Mouse (Mus musculus): ENCODE results near the gene Atp8a2. TPM values are rescaled to one million over a fixed set of nuclear protein-coding genes. Genes with fewer than 3 reads are reported as not detected.
"Not testable (repeated sequence)": the region's sequence is repeated elsewhere in the genome, so short reads cannot be mapped to it uniquely, and the experiment has no call there.

Atp8a2 gene
- polyA plus RNA-seq, 1 experiment = 0.36 TPM

DNA sequence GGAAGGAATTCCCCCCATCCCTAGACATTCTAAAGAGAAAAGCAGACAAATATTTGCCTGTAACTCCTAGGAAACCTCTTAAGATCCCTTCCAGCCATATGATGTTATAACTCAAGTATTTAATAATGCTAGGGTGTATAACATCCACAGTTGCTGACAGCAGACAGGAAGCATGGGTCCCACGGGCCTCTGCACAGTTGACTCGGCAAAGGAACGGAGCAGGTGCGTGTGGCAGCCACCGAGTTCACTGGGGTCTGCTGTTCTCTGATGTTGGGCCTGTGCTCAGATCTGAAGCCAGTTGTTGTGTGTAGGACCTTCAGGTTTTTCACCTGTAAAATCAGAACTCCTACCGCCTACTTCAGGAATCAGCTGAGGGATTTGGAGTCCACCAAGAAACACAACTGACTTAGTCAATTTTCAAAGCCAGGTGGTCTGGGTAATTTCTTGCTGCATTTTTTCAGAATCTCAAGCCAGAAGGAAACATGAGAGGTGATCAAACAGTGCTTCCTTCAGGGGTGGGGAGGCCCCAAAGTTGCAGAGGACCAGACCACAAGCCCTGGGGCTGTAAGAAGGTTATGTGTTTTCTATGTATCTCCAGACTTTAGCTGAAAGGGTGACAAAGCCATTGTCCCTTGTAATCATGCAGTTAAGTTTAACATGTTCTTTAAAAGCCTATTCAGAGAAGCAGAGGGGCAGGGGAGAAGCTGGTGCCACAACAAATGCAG lies 338.3 kb downstream of the Atp8a2 start:
- no peak for DNase-seq
- no peak for TF ChIP-seq CTCF (conservative IDR thresholded peaks at IDR 0.05; ENCODE audit: insufficient read depth, insufficient read length, low read depth, low read length)
- TF ChIP-seq POLR2A (IDR thresholded peaks at IDR 0.05; ENCODE audit: low read depth, low read length) = no peak
- WGBS = 75% methylated on average over 6 of the region's 6 CpGs
- H3K27ac ChIP-seq (ENCODE audit: insufficient read depth, low read depth, low read length) = no peak overlapping the region
- no peaks in the 10 kb centered on the region for H3K4me1 ChIP-seq (ENCODE audit: control insufficient read depth, insufficient read depth, low read length)
- no peaks in the 10 kb centered on the region for H3K36me3 ChIP-seq (ENCODE audit: control insufficient read depth, insufficient read depth, low read length)
- H3K4me3 ChIP-seq (ENCODE audit: insufficient read depth, low read depth, low read length) = no peak overlapping the region
- H3K27me3 ChIP-seq (replicated peaks; ENCODE audit: control insufficient read depth, insufficient read depth, low read length) = no peaks in the 10 kb centered on the region

DNA sequence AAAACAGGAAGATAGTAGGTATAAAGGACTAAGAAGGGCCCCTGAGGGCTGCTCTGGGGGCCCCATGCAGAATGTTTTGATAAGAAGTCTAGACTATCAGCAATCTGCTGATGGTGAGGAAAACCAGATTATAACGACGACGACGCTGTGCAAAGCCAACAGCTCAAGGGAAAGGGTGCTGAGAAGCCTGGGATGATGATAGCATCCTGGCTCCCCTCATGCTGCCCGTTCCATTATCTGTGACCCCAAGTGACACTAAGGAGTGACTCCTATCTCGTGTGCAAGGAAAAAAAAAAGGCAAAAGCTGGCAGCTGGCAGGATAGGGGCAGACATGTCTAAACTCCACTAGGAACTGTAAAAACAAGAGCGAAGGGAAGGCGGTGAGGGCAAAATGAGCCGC lies 343.8 kb downstream of the Atp8a2 start:
- Histone ChIP-seq H3K27me3 (replicated peaks; ENCODE audit: control insufficient read depth, insufficient read depth, low read length) (no peaks in the 10 kb centered on the region), H3K4me1 (ENCODE audit: control insufficient read depth, insufficient read depth, low read length) (no peaks in the 10 kb centered on the region), H3K36me3 (ENCODE audit: control insufficient read depth, insufficient read depth, low read length) (no peaks in the 10 kb centered on the region), H3K4me3 (ENCODE audit: insufficient read depth, low read depth, low read length) (no peak overlapping the region), H3K27ac (ENCODE audit: insufficient read depth, low read depth, low read length) (no peak overlapping the region)
- TF ChIP-seq POLR2A (IDR thresholded peaks at IDR 0.05; ENCODE audit: low read depth, low read length) (no peak), CTCF (conservative IDR thresholded peaks at IDR 0.05; ENCODE audit: insufficient read depth, insufficient read length, low read depth, low read length) (no peak)
- WGBS = 62% methylated on average over 9 of the region's 9 CpGs
- no peak for DNase-seq

DNA sequence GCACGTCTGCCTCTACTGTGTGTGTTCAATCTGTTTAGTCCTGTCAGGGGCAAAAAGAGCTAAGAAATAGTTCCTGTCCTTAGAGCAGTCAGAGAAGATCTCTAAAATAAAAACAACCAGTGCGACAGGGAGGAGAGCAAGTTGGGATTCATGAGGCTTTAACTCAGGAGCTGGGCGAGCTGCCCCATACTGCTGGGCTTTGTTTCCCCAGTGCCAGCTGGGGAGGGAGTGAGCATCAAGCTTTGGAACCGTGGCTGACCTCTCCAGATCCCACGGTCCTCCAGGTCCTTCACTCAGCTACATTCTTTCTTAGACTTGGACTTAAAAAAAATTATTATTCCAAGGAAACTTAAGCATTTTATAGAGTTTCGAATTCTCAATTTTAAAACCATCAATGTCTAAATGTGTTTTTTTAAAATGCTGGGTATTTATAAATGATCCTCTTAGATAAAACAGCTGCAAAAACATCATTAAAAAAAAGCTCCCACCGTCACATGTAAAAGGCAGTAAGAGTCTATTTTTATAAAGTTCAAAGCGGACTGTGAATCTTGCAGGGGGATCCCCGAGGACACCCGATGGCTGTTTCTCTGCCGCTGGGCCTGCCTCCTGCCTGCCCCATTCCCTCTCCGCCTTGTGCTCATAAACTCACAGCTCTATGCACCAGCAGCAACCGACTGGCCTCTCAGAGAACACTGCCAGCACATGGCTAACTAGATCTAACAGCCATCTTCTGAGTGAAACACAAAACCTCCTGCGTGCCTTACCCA lies 350.2 kb downstream of the Atp8a2 start:
- TF ChIP-seq POLR2A (IDR thresholded peaks at IDR 0.05; ENCODE audit: low read depth, low read length) = no peak
- TF ChIP-seq CTCF (conservative IDR thresholded peaks at IDR 0.05; ENCODE audit: insufficient read depth, insufficient read length, low read depth, low read length) = no peak
- no peak overlapping the region for H3K4me3 ChIP-seq (ENCODE audit: insufficient read depth, low read depth, low read length)
- no peaks in the 10 kb centered on the region for H3K36me3 ChIP-seq (ENCODE audit: control insufficient read depth, insufficient read depth, low read length)
- H3K27me3 ChIP-seq (replicated peaks; ENCODE audit: control insufficient read depth, insufficient read depth, low read length) = no peaks in the 10 kb centered on the region
- 42% methylated on average over 14 of the region's 14 CpGs for WGBS
- no peak for DNase-seq
- no peaks in the 10 kb centered on the region for H3K4me1 ChIP-seq (ENCODE audit: control insufficient read depth, insufficient read depth, low read length)
- H3K27ac ChIP-seq (ENCODE audit: insufficient read depth, low read depth, low read length) = no peak overlapping the region

DNA sequence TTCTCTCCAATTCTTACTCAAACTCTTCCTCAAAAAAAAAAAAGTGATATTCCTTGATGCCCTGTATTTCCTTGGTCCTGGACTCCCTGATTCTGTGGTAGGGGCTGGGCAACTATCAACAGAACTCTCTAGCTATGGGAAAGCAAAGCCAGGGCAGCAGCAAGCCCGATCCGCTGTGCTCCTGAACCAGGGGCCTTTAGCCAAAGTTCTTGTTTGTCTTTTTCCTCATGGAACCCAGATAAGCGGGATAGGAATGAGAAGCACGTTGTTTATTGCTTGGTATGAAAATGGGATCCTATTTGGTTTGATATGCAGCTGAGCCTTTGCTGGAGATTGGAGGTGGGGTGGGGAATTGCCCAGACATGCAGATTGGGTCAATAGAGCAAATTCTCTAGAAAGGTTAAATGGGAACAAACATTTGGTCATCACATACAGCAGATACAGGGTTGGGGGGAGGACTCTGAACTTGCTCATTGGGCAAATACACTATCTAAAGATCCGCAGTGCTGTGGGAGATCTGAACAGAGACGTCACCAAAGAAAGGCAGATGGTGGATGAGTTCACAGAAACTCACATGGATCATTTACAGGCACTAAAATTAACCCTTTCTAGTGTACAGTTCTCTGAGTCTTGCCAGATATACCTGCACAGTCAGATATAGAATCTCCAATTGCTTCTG lies 353.6 kb downstream of the Atp8a2 start:
- no peaks in the 10 kb centered on the region for H3K27me3 ChIP-seq (replicated peaks; ENCODE audit: control insufficient read depth, insufficient read depth, low read length)
- H3K36me3 ChIP-seq (ENCODE audit: control insufficient read depth, insufficient read depth, low read length) = no peaks in the 10 kb centered on the region
- no peak overlapping the region for H3K4me3 ChIP-seq (ENCODE audit: insufficient read depth, low read depth, low read length)
- H3K27ac ChIP-seq (ENCODE audit: insufficient read depth, low read depth, low read length) = no peak overlapping the region
- H3K4me1 ChIP-seq (ENCODE audit: control insufficient read depth, insufficient read depth, low read length) = no peaks in the 10 kb centered on the region
- TF ChIP-seq POLR2A (IDR thresholded peaks at IDR 0.05; ENCODE audit: low read depth, low read length) = no peak
- TF ChIP-seq CTCF (conservative IDR thresholded peaks at IDR 0.05; ENCODE audit: insufficient read depth, insufficient read length, low read depth, low read length) = no peak
- DNase-seq = peak; percentile 9
- WGBS = 77% methylated on average over 6 of the region's 6 CpGs

DNA sequence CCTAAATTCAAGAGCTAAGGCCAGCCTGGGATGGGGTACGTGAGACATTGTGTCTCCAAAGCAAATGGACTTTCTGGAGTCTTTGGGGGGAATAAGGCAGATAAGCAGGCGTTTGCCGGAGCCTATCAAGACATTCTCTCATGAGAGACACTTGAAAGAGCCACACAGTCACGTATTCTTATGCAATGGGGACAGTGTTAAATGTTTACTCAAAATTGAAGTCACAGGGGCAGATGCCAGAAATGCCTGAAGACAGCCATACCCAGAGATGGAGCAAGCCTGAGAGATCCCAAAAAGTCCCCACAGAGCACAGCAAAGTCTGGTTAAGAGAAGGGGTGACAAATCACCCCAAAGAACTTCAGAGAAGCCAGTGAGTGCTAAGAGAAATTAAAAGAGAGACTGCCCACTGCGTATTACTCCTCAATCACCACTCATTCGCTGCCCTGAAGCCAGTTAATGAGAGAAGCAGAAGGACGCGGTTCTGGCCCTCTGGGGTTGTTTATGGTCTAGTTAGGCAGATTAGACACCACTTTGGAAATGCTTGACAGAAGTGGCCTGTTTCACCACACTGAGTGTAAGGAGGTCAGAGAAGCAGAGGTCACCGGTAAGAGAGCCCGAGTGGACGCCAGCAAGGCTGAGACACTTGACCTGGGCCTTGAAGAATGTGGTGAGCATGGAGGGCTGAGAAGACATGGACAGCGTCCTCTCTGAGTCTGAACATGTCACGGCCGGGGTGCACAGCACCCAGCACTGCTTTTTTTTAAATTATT lies 356.8 kb downstream of the Atp8a2 start:
- TF ChIP-seq POLR2A (IDR thresholded peaks at IDR 0.05; ENCODE audit: low read depth, low read length) (no peak), CTCF (conservative IDR thresholded peaks at IDR 0.05; ENCODE audit: insufficient read depth, insufficient read length, low read depth, low read length) (no peak)
- Histone ChIP-seq H3K36me3 (ENCODE audit: control insufficient read depth, insufficient read depth, low read length) (no peaks in the 10 kb centered on the region), H3K4me1 (ENCODE audit: control insufficient read depth, insufficient read depth, low read length) (no peaks in the 10 kb centered on the region), H3K27ac (ENCODE audit: insufficient read depth, low read depth, low read length) (no peak overlapping the region), H3K4me3 (ENCODE audit: insufficient read depth, low read depth, low read length) (no peak overlapping the region), H3K27me3 (replicated peaks; ENCODE audit: control insufficient read depth, insufficient read depth, low read length) (no peaks in the 10 kb centered on the region)
- peak; percentile 10 for DNase-seq
- 64% methylated on average over 14 of the region's 14 CpGs for WGBS

DNA sequence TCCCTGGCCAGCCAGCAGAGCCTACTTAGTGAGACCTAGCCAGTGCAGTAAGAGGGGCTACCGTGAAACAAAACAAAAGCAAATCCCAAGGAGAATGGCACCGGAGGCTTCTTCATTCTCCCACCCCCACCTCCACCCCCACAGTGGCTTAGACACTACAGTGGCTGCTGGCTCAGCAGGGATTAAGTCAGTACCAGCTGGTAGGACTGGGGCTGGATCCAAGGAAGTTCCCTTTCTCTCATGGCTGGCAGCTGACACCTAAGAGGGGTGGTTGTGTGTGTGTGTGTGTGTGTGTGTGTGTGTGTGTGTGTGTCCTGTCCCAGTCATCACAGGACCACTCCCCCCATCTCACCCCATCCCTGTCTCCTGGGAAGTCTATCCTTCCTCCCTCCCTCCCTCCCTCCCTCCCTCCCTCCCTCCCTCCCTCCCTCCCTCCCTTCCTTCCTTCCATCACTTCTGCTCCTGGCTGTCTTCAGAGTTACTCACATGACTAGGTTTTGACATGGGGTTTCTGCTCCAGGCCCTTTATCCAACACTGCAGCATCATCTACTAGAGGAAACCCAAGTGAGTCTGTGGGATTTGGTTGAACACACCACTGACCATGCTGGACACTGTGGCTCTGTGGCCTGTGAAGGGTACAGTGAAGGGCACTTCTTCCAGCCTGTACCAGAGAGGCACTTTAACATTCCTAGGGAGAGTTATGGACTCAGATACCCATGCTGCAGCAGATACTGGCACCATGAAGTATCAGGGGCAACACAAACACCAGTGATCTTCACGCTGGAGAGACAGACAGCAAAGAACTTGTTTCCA lies 358.3 kb downstream of the Atp8a2 start:
- not testable (repeated sequence) for H3K27me3 ChIP-seq (replicated peaks; ENCODE audit: control insufficient read depth, insufficient read depth, low read length); H3K36me3 ChIP-seq (ENCODE audit: control insufficient read depth, insufficient read depth, low read length); H3K4me1 ChIP-seq (ENCODE audit: control insufficient read depth, insufficient read depth, low read length); DNase-seq; H3K4me3 ChIP-seq (ENCODE audit: insufficient read depth, low read depth, low read length); H3K27ac ChIP-seq (ENCODE audit: insufficient read depth, low read depth, low read length)
- 68% methylated on average over 1 of the region's 3 CpGs for WGBS

DNA sequence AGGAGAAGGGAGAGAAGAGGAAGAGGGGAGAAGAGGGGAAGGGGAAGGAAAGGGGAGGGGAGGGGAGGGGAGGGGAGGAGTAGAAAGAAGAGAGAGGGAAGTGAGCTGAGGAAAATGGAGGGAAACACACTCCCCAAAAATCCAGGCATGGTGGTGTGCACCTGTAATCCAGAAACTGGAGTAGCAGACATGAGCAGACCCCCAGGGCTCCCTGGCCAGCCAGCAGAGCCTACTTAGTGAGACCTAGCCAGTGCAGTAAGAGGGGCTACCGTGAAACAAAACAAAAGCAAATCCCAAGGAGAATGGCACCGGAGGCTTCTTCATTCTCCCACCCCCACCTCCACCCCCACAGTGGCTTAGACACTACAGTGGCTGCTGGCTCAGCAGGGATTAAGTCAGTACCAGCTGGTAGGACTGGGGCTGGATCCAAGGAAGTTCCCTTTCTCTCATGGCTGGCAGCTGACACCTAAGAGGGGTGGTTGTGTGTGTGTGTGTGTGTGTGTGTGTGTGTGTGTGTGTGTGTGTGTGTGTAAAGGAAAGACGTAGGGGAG lies 359.2 kb downstream of the Atp8a2 start:
- not testable (repeated sequence) for H3K4me1 ChIP-seq (ENCODE audit: control insufficient read depth, insufficient read depth, low read length); H3K27me3 ChIP-seq (replicated peaks; ENCODE audit: control insufficient read depth, insufficient read depth, low read length); H3K36me3 ChIP-seq (ENCODE audit: control insufficient read depth, insufficient read depth, low read length); H3K4me3 ChIP-seq (ENCODE audit: insufficient read depth, low read depth, low read length); DNase-seq; H3K27ac ChIP-seq (ENCODE audit: insufficient read depth, low read depth, low read length)
- no CpG with 5 or more reads among the region's 3 CpGs for WGBS

All from kidney, adult 2 months (tissue).